Mouse (Mus musculus) CD4-positive, CD25-positive, alpha-beta regulatory T cell, adult 2 months (primary cell): ENCODE data around the gene Msantd1.
"Not testable (repeated sequence)": the region's sequence is repeated elsewhere in the genome, so short reads cannot be mapped to it uniquely, and the experiment has no call there.

ENCODE experiments used
- DNase-seq: peaks from one replicate; pipeline ENCODE4 v3.0.0-alpha.2; 2012; ENCODE audit warnings: low read depth, low spot score

Msantd1 gene

DNA sequence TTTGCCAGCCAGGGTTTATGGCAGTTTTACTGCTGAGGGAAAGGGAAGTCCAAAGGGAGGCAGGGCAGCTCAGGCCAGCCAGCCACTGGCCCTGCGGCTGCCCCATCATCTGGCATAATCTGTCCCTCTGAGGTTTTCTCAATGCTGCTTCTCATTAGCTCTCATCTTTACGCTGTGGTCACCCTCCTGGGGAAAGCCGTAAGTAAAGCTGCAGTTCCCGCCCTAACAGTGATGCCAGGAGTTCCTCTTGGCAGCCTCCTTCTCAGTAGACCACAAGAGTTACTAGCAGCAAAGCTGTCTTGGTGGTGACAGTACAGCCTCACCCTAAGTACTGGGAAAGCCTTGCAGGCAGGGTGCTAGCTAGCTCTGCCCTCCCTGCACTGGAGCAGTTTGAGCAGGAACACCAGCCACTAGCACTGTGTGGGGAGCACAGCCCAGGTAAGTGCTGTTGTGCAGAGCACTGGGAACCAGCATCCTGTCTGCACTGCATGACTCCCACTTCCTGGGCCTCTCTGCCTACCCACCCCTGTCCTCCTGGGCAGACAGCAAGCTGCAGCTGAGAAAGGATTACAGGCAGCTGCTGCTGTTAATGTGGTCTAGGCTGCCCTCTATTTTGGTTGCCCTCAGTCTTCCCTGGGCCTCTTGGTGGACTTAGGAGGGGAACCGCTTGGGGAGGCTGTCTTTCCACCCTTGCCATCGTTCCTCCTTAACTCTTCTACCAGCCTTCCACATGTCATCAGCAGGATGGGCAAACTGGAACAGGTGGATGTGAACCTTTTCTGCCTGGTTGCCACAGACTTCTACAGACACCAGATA lies at the start of gene Msantd1:
Gene Msantd1 (plus strand): TSS at position 103 of the 816 bp plus-strand sequence.
- no peak for DNase-seq

DNA sequence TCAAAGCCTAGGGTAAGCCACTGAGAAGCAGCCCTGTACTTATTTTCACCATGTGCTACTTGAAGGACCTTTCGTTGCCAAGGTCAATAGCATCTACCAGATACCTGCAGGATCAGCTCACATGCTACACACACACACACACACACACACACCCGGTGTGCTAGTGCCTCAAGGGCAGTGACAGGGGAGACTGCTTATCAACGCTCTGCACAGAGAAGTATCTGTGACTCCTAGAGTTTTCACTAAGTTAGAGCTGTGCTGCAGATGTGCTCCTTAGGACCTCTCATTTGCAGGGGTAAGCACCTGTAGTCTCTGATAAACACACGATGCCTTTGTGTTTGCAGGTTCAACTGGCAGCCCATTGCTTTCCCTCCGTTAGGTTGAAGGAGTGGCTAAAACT lies 42.4 kb upstream of the Msantd1 start:
- no peak for DNase-seq

DNA sequence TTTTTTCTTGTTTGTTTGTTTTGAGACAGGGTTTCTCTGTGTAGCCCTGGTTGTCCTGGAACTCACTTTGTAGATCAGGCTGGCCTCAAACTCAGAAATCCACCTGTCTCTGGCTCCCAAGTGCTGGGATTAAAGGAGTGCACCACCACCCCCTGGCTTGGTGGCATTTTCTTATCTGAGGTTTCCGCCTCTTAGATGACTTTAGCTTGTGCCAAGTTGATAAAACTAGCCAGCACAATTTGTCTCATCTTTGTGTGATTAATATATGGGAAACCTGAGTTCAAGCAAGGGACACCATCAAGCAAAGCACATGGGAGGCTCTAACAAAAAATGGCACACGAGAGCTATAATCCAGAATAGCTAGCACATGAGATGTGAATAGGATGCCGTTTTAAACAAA lies 27.5 kb upstream of the Msantd1 start:
- not testable (repeated sequence) for DNase-seq

DNA sequence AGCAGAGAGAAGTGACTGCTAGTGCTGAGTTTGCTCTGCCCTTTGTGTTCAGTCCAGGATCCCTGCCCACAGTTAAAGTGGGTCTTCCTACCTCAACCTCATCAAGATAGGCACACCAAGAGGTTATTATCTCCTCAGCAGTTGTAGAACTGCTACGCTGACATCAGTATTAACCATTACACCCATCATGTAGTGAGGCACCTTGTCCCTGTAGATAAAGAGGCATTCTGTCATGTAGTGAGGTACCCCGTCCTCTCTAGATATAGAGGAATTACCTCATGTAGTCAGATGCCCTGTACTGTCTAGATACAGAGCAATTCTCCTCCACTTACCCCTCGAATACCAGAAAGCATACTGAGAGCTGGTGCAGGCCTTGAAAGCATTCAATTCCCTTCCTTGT lies 26.8 kb upstream of the Msantd1 start:
- DNase-seq, result no peak

DNA sequence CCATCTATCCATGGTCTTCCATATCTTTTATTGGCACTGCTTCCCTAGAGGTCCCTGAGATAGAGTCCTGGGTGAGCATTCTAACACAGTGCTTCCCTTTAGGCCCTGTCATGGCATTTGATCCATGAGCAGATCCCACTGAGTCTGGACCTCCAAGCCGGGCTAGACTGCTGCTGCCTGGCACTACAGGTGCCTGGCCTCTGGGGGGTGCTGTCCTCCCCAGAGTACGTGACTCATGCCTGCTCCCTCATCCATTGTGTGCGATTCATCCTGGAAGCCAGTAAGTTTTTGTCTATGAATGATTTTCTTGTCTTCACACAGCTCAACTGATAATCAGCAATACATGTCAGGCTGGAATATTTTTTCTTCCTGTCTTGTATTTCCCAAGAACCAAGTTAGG lies 22.6 kb upstream of the Msantd1 start:
- peak; percentile 14 for DNase-seq

DNA sequence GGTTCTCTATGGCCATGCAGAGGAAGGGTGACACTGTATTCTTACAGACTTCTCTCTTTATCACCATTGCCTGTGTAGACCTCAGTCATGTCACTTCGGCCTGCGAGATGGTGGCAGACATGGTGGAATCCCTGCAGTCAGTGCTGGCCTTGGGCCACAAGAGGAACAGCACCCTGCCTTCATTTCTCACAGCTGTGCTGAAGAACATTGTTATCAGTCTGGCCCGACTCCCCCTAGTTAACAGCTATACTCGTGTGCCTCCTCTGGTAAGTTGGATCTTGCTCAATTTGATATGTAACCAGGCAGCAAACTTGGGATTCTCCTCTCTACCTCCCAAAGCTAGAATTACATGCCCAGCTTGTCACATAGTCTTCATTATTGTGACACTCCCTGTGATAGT lies 18.6 kb upstream of the Msantd1 start:
- DNase-seq, result no peak

DNA sequence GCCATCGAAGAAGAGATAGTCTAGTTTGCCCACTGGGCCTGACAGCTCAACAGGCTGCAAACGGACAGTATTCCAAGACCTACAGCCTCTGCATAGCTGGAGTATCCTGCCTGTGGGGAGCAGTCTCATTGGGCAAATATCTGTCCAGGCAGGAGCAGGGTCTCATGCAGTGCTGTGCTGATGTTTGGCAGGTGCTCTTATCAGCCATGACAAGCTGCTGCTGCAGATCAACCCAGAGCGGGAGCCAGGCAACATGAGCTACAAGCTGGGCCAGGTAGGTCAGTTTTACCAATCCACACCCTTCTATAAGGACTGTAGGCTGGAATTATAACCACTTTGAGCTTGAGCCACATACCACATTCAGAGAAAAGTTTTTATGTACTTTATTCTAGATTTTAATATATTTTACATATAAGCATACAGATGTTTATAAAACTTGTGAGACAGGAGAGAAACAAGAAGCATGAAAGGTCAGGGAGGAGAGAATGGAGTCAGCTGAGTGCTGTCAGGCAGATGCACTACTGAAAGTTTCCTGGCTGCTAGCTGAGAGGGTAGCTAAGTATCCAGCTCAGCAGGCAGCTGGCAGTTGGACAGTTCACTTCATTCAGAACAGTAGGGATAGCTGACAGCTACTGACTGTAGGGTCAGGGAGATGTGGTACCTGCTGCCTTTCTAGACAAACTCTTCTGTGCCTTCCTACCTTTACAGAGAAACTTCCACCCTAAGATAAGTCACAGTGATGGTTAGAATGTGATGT lies 10.9 kb upstream of the Msantd1 start:
- no peak for DNase-seq

DNA sequence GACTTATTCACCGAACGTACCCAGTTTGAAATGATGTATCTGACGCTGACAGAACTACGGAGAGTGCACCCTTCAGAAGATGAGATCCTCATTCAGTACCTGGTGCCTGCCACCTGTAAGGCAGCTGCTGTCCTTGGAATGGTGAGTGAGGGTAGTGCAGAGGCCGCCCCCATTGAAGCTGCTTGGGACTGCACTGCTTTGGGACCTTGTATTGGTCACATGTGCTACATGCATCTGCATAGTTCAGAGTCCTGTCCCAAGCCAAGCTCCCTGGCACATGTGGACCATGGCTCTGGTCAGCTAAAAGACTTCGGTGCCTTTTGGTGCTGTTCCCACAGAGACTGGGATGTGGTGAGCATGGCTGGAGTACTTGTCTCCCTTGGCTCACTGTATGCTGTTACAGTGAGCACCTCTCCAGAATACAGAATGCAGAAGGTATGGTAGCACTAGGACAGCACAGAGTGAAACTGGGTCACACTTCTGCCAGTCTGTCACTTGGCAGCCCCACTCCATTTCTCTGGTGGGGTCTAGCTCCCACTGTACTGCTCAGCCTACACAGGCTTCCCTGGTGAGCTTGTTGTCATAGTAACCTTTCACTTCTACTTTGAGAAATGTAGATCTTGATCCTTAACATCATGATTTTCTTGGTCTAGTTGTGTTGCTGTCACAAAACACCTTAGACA lies 7.9 kb upstream of the Msantd1 start:
- DNase-seq, result no peak

DNA sequence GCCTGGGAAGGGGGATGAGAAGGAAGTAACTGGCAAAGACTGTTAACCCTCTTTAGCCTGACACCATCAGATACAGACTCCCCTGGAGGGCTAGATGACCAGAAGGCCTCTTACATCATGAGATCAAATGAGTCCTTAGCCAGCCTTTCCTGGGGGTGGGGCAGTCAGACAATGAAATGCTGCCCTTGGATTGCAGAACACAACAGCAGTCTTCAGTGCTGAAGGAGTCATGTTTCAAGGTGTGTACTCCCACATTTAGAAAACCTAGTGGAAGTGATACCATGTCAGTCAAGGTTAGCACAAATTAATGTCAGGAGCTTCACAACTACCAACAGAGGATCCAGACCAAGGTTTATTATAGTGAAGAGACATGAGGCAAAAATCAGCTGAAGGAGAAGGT lies 5.4 kb upstream of the Msantd1 start:
- DNase-seq, result no peak

DNA sequence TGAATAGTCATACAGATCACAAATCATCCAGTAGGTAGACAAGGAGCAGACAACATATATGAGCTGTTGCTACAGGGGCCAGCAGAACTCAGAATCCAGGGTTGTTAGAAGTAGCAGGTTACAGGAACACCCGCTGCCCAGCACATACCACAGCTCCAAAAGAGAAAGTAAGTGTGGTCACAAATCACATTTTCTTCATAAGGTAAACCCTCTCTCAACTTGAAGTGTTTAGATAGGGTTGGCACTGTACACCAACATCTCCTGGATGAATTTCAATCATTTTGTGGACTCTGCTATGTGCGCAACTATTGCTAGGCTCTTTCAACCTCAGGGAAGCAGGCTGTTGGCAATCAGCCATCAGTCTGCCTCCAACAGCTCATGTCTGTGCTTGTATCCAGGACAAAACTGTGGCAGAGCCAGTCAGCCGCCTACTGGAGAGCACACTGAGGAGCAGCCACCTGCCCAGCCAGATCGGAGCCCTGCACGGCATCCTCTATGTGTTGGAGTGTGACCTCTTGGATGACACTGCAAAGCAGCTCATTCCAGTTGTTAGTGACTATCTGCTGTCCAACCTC lies 4.9 kb upstream of the Msantd1 start:
- no peak for DNase-seq

DNA sequence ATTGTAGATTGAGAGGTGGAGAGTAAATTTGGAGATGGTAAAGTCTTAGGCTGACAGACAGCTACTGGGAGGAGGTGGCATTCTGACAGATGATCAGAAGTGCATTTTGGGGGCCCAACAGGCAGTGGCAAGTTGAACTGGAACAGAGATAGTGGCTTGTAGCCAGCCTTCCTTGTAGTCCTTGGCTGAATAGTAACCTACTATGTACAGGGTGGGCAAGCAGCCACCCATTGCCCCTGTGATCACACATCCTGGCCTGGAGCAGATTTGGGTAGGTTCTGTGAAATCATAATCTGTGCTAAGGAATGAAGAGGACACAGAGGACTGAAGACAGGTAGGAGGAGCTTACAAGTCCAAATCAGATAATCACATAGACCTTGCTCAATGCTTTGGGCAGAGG lies 3.4 kb upstream of the Msantd1 start:
- no peak for DNase-seq

DNA sequence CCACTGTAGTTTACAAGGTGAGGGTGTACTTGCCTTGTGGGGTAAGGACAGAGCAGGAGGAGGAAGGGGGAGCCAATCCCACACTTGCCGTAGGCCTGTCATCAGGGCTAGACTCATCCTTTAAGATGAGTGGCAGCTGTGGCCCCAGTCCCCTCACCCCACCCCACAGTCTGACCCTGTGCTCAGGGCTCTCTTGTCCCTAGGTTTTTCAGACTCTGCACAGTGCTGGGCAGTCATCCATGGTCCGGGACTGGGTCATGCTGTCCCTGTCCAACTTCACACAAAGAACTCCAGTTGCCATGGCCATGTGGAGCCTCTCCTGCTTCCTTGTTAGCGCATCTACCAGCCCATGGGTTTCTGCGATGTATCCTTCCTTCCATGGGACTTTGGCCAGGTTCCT lies 582 bp upstream of the Msantd1 start:
- no peak for DNase-seq

DNA sequence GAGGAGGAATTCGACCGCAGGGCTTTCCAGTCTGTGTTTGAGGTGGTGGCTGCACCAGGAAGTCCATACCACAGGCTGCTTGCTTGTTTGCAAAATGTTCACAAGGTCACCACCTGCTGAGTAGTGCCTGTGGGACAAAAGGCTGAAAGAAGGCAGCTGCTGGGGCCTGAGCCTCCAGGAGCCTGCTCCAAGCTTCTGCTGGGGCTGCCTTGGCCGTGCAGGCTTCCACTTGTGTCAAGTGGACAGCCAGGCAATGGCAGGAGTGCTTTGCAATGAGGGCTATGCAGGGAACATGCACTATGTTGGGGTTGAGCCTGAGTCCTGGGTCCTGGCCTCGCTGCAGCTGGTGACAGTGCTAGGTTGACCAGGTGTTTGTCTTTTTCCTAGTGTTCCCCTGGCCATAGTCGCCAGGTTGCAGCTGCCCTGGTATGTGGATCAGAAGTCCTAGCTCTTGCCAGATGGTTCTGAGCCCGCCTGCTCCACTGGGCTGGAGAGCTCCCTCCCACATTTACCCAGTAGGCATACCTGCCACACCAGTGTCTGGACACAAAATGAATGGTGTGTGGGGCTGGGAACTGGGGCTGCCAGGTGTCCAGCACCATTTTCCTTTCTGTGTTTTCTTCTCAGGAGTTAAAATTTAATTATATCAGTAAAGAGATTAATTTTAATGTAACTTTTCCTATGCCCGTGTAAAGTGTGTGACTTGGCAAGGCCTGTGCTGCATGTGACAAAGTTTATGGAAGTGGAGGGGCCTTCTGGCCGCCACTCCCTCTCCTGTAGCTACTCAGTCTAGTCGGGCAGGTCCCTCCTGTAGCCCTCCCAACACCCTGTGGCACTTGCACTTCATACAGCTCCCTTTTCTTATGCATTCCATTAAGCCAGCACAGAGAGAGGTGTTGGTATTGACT lies 1.2 kb downstream of the Msantd1 start:
- no peak for DNase-seq

DNA sequence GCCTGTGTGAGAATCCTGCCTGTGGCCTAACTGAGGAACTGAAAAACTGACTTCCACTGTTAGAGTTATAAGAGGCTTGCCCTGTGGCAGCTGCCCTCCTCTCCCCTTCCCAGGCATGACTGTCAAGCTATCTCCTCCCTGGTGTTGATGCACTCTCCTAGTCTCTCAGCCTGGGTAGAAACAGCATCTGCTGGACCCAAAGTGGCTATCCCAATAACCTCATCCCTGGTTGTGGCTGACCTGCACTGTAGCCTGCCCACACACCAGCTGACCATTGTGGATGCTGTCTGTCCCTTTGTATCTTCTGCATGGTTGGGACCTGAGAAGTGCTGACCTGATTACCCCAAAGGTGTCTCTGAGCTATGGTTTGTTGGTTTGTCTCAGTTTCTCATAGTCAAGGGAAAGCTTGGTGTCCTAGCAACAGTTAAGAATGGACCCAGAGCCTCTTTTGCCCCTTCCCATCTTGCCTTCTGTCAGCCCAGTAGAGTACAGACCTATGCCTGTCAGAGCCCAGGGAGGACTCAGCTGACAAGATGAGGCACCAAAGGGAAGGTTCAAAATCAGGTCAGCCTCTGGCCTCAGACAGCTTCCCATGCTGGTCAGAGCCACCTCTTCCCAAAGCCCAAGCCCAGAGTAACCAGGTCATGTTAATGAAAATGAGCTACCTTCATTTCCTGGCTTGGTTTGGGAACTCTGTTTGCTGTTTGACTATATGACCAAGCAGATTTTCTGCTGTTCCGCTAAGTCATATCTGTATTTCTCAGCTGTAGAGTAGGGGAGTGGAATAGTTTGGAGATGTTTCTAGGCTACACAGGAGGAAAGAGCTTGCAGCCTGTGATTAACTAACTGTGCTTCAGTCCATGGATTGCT lies 2.1 kb downstream of the Msantd1 start:
- DNase-seq, result no peak

DNA sequence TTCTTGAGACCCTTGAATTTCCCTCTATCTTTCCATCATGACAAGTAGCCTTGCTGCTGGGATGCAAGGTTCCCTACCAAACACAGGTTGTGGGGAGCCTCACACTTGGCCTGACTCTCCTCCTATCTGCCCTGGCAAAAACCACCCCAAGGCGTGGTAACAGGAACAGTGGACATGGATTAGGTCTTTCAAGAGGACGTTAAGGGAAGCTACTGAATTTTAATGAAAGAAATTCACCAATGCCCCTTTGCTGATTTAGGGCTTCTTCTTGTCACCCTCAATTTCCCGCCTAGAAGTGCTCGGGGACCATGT lies 2.6 kb downstream of the Msantd1 start:
- DNase-seq, result no peak

DNA sequence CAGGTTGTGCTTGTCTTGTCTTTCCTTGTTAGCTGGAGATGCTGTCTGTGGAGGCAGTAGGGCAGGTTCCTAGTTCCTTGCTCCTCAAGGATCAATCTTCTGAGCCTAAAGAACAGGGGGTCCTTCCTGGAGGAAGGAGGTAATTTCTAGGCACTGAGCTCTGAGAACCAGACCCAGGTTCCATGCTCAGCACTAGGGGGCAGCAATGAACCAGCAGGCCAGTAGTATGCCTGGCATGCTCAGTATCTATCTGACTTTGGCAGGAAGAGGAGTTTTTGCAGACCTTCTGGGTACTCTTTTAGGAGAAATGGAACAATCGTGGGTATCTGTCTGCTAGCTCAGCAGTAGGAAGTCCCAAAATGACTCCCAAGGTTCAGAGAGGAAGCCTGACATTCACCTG lies 8.0 kb downstream of the Msantd1 start:
- DNase-seq, result peak; percentile 76

DNA sequence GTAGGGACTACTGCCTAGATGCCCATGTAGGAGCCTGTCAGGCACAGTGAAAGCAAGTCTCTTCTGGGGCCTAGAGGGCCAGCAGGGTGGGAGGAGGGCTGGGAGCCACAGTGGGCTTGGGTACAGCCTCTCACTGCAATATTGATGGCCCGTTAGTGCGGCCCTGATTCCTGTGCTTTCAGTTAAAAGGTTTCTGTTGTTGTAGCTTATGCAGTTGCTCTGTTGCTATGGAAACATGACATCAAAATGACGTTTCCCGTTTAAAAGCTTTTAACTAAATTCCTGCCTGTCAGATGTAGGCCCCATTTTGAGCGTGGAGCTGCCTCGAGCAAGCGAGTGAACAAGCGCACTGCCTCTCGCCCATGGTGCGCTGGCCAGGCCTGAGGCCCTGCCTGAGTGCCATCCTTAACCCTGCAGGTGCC lies 9.4 kb downstream of the Msantd1 start:
- no peak for DNase-seq

DNA sequence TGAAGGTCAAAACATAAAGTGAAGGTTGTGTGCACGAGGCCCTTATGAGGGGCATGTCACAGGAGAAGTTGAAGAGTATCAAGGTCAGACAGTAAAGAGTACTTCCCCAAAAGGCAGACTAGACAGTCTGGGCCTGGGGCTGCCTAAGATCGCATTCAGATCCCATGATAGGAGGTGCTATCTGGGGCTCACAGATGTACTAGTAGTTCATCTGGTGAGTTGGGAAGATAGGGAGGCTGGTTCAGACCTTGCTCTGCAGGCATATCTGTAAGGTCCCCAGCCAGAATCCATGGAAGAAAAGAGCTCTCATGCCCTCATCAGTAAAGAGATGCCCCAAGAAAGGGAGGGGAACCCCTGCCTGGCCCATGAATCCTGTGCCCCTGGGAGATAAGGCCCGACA lies 11.0 kb downstream of the Msantd1 start:
- DNase-seq, result no peak

DNA sequence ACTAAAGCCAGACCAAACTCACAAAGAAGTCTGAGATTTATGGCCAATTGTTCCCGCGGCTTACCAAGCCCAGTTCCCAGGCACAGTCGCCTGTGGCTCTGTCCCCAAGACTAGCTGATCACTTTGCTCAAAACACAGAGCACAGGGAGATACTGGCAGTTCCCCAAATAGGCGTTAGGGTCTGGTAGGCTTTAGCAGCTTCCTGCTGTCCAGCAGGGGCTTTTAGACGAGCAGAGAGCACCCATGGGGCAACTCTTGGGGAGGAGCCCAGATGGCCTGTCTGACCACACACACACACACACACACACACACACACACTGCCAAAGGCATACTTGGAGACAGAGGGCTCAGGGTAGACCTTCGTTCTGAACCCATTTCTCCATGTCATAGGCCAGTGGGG lies 14.7 kb downstream of the Msantd1 start:
- DNase-seq, result no peak

DNA sequence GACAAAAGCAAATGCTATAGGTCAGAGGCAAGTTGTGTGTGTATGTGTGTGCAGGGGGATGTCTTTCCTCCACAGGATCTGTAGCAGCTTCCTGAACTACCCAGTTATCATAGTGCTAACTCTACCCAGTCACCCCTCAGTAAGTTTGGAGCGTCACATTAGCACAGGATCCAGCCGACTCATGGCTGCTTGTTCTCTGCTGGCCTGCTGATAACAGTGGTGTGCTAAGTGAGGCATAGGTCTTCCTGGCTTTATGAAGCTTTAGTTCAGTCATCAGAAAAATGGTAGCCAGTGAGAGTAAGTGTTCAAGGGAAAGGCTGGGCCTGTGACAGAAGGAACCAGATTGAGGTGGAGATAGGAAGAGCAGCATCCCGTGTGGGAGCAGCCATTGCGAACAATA lies 16.1 kb downstream of the Msantd1 start:
- no peak for DNase-seq
